Mouse (Mus musculus): Measurements from ENCODE around the gene C1rb.
"Not testable (repeated sequence)": the region's sequence is repeated elsewhere in the genome, so short reads cannot be mapped to it uniquely, and the experiment has no call there.

Gene C1rb

DNA sequence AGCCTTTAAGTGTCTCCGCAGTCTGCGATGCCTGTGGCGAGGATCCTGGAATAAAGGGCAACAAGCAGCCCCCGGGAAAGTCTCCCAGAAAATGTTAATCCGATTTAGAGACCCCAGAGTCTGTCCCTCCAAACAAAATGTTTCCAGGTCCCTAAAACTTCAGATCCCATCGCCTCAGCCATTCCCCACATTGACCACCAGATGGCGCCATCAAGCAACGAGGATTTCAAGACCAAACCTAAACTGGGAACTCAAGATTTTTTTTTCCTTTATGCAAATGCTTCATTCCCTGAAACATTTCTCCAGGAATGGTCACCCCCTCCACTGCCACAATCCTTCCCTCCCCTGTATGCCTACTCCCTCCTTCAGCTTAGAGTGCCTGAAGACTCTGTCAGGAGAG is at the start of gene C1rb:
TSS of gene C1rb (plus strand) at position 269 of the 400 bp plus-strand sequence.
- DNase-seq, result peak; percentile 67

DNA sequence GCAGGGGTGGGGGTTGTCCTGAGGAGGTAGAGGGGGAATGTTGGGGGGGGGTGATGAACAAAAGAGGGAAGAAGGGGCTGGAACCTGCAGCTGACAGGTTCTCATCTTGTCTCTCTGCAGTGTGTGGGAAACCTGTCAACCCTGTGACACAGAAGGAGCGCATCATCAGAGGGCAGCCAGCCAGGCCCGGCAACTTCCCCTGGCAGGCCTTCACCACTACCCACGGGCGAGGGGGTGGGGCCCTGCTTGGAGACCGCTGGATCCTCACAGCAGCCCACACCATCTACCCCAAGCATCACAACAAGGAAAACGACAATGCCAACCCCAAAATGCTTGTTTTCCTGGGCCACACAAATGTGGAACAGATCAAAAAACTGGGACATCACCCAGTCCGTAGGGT is 48.0 kb upstream of the C1rb start:
- DNase-seq, result not testable (repeated sequence)

- DNase-seq, result no peak
These were observed 42.2 kb upstream of the C1rb start for GRCm38 (mm10) chr6:124527881-124528280.

- no peak for DNase-seq
These were observed 39.0 kb upstream of the C1rb start for GRCm38 (mm10) chr6:124531077-124531476.

GRCm38 (mm10) chr6:124536125-124536829 is 33.8 kb upstream of the C1rb start:
- not testable (repeated sequence) for DNase-seq

- DNase-seq, result not testable (repeated sequence)
These were observed 28.9 kb upstream of the C1rb start for GRCm38 (mm10) chr6:124541176-124541575.

GRCm38 (mm10) chr6:124542284-124542683 is 27.8 kb upstream of the C1rb start, which contains the start of gene C1s1:
C1s1 (minus strand) TSS chr6:124542359.
- DNase-seq, result peak; percentile 23

DNA sequence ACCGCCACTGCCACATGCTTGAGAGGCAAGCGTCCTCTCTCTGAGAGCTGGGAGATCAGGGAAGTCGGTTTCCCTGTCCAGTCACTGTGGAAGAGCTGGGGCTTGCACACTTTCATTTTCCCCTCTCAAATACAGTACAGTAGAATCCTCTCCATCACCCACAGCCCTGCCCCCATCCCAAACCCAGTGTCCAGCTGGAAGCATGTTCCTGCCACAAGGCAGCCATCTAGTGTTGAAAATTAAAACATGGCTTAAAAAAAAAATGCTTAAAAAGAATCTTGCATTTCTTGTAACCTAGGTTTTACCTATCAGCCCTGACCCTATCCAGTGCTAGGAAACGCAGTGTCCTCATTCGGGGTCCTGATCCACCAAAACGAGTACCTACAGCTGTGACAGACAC is 25.6 kb upstream of the C1rb start:
- no peak for DNase-seq

GRCm38 (mm10) chr6:124545425-124545824 is 24.7 kb upstream of the C1rb start:
- no peak for DNase-seq

DNA sequence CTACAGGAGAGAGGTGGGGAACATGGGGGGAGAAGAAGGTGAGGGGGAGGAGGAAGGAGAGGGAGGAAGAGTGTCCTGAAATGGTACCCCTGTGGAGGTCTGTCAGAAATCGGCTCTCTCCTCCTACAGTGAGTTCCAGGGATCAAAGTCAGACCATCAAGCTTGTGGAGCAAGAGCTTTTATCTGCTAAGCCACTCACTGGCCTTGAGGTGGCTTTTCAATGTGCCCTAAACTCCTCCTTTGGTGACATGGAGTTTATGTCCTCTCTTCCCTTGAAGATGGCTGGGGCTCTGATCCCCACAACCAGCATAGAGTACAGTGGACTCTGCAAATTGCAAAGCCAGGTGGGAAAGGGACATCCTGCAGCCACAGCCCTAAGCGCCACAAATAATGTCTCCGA is 22.1 kb upstream of the C1rb start:
- not testable (repeated sequence) for DNase-seq

DNA sequence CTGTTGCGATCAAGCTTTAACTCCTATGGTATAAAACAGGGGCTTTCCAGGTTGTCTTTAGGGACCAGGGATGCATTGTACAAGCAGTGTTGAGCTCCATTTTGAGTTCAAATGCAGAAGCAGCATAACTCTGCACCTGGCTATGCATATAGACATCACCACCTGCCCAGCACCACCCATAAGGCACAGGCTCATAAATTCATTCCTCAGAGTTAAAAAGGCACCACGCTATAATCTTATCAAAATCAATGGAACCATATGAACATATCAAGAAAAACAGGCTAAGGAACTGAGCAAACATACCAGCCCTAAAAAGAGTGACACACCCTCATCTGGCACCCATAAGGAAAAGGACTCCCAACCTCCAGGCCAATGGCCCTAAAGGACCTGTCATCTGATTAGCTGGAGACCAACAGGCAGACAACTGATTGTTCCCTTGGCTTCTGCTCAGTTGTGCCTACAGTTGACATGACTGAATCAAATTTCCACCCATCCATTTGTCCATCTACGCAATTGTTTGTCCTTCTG is 21.0 kb upstream of the C1rb start:
- no peak for DNase-seq

GRCm38 (mm10) chr6:124552766-124553165 is 17.3 kb upstream of the C1rb start:
- no peak for DNase-seq

GRCm38 (mm10) chr6:124555956-124556355 is 14.1 kb upstream of the C1rb start:
- not testable (repeated sequence) for DNase-seq

DNA sequence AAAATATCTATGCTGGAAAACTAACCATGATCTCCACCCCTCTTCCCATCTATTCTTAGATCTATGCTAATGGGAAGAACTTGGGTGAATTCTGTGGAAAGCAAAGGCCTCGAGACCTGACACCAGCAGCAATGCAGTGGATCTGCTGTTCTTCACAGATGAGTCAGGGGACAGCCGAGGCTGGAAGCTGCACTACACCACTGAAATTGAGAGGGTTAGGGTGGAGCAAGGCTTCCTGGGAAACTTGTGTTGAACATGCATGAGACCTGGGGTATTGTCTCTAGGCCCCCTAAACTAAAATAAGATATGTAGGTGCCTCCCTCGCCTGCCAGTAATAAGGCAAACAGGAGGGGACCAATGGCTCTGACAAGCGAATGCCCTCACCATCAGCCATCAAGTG is 8.9 kb upstream of the C1rb start:
- not testable (repeated sequence) for DNase-seq

DNA sequence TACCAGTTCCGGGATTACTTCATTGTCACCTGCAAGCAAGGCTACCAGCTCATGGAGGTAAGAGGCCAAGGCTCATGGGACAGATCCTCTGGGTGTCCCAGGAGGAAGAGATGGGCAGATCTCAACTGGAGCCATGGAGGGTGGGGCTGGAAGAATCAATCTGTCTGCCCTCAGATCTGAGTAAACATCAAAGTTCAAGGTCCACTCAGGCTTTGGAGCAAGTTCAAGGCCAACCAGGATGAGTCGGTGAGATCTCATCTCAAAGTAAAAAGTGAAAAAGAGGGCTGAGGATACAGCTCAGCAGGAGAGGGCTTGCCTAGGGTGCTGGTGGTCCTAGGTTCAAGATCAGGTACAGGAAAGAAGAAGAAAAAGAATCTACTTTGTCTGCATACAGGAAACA is 8.5 kb upstream of the C1rb start:
- DNase-seq, result not testable (repeated sequence)

GRCm38 (mm10) chr6:124575155-124575678 is 5.1 kb downstream of the C1rb start:
- DNase-seq, result not testable (repeated sequence)

GRCm38 (mm10) chr6:124580155-124580554 is 10.1 kb downstream of the C1rb start:
- not testable (repeated sequence) for DNase-seq

DNA sequence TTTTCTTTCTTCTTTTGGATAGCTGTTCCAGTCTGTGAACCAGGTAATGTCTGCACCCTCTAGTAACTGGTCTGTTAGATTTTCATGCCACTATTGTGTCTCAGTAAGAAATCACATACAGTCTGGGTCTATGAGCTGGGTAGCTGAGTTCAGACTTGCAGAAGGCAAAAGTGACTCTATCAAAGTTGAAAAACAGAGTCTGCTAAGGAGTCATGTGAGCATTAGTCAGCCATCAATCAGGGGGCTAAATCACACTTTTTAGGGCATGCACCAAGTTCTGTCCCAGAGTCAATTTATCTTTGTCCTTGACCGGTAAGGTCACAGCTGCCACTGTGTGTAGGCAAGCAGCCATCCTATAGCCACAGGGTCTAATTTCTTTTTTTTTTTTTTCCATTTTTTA is 12.1 kb downstream of the C1rb start:
- DNase-seq, result no peak

DNA sequence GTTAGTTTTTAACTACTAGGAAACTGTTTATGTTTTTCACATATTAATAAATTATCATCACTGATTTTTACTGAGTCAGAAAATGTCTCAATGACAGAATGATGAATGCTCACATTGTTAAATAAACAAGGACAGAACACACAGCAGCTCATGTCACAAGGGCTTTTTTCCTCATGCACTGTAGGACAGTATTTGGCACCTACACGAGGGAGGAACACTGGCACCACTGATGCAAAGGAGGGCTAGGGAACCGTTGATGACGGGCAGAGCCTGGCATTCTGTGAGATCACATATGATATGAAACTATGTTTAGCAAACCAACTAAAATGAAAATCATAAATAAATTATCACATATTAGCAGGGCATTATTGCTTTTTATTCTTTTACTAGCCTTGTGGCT is 14.8 kb downstream of the C1rb start:
- DNase-seq, result no peak

DNA sequence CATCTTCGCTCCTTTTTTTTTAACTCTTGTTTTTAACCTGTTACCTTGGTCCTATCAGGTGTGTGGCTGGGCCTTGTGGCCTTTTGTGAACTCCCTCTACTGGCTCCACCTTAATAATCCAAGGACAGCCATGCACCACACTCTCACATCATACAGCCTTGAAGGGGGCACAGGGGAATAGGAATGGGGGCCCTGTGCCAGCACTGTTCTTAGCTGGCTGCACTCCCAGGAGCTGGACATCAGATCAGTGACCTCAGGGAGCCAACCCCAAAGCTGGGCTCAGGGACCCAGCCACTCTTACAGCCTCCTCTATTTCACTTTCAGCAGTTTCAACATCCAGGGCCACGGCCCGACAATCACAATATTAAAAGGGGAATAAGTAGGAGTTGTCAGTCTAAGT is 15.7 kb downstream of the C1rb start:
- DNase-seq, result no peak

- DNase-seq, result no peak
These were observed 16.2 kb downstream of the C1rb start for GRCm38 (mm10) chr6:124586266-124586665.

DNA sequence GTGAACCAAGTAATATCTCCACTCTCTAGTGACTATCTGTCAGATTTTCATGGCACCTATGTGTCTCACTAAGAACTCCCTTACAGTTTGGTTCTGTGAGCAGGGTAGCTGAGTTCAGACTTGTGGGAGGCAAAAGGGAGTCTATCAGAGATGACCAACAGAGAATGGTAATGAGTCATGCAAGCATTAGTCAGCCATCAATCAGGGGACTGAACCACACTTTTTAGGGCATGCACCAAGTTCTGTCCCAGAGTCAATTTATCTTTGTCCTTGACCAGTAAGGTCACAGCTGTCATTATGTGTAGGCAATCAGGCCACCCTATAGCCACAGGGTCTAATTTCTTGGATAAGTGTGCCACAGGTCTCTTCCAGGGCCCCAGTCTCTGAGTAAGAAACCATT is 18.7 kb downstream of the C1rb start:
- DNase-seq, result no peak

DNA sequence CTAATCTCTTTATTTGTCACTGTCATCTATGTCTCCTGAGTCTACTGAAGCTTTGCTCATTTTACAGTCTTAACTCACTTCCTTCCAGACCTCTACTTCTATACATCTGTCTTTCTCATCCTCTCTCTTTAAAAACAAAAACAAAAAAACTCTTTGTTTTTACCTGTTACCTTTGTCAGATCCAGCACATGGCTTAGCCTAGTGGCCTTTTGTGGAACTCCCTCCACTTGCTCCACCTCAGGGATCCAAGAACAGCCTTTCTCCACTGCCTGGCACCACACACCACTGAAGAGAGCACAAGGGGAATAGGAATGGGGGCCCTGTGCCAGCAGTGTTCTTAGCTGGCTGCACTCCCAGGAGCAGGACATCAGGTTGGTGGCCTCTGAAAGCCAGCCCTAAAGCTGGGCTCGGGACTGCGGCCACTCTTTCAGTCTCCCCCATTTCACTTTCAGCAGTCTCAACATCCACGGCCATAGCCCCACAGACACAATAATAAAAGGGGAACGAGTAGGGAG is 22.1 kb downstream of the C1rb start:
- DNase-seq, result no peak

GRCm38 (mm10) chr6:124593121-124593520 is 23.0 kb downstream of the C1rb start:
- DNase-seq, result no peak

Data from thymus, postnatal 4 days (tissue).